Mouse (Mus musculus) megakaryocyte, embryonic 14.5 days (primary cell): ENCODE measurements at regions not wholly inside any gene's neighbourhood (a gene's known extent, or its start where the extent isn't known, plus 50 kb on each side); places are given as distances from the start of the nearest gene placed in this dataset.

Experiments
- FLI1 ChIP-seq: IDR thresholded peaks from 2 replicates; pipeline ENCODE4 v1.6.1; 2012; ENCODE audit warnings: low read length, inconsistent platforms, mixed read lengths
- GATA1 ChIP-seq: IDR thresholded peaks from 3 replicates; pipeline ENCODE4 v1.6.1; 2012; ENCODE audit warnings: mixed read lengths, low read length, inconsistent platforms, borderline replicate concordance

DNA sequence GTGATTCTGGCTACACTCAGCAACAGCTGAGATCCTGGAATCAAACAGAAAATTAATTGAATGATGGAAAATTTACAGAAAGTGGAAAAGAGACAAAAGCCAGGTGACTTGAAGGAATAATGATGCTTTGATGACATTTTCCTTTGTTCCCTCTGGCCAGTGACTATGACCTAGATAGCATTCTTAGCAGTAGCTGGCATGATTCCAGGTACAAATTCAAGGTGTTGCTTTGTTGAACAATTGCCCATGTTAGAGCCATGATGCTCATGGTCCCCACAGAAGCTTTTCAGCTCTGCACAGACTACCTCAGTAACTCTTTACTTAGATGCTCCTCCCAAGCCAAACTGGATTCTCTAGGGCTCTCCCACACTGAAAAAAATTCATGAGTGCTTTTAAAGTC lies 2164.6 kb upstream of the Lrrc6 start:
- TF ChIP-seq GATA1 (no peak), FLI1 (no peak)
